Mouse (Mus musculus): ENCODE results near the gene Lrpprc.

DNA sequence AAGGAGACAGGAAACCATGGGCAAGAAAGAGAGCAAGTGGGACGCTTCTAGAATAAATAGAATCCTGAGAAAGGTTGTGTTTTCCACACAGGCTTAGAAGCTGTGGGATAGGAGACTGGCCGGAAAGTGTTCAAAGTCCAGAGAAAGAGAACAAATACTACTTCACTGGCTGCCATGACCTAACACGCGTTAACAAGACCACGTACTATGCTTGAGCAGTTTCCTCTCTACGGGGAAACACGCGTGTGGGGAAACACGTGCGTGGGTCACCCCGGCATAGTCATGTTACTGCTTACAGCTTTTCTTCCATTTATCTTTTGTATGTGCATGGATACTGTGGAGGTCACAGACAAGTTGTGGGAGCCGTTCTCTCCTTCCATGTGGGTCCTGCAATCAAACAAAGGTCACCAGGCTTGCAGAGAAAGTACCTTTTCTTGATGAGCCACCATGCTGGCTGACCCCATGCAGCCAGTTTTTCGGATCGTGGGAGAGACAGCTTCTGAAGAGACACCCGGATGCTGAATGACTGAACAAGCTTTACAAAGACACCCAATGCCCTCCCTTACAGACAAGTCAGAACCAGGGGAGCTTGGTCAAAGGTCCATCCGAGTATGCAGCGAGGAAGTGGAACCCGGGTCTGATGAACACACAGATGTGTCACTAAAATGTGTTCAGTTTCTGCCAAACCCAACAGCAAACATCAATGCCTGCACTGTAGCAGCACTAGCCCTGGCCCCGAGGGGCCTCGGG, 2.0 kb downstream of the Lrpprc start:
- TF ChIP-seq CTCF (IDR thresholded peaks at IDR 0.05; ENCODE audit: borderline replicate concordance, insufficient read depth, low read depth, low read length) (no peak), POLR2A (IDR thresholded peaks at IDR 0.05; ENCODE audit: borderline replicate concordance, insufficient read depth, low read length) (no peak)

Data from cerebellum, adult 2 months (tissue).